ENCODE assay signal across 8 mouse cellular contexts in the genomic region with DNA sequence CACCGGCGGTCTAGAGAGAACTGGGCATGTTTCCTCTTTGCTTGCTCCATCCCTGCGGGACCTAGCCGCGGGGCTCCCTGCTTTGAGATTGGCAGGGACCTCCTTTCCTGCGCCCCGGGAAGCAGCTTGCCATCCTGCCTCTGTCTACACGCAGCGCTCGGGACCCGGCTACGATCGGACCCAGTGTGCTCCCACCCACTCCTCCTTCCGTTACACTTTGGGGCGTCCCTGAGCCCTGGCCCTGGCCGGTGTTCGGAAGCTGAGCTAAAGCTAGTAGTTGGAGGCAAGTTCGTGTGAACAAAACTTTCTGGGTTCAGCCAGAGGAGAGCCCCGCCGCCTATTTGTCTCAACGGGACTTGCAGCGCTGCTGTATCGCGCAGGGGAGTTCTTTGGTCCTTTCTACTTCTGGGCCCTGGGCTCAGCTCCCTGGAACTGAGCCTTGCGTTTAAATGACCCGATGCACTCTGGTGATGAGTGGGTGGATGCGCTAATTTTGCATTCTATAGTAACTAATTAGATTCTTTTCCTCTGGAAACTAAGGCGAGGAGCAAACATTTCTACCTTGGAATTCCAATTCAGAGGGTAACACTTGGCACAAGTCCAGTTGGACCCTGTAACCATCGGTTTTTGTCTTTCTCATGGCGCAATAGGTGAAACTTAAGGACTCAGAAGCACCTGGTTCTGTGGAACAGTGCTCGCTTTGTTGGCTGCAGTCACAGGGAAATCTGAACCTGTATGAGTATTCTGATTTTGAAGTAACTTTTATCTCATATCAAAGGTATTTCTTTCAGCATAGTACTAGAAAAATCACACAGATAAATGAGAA. TPM values are rescaled to one million over a fixed set of nuclear protein-coding genes. Genes with fewer than 3 reads are reported as not detected.
DNase-seq lines count a peak whose midpoint lies in the region; ATAC-seq and TF ChIP-seq lines count a peak whose summit lies in the region.

No protein-coding gene starts in this region.

- peaks cover 31% of the 10 kb centered on the region for H3K4me1 ChIP-seq in E14TG2a.4 (replicated peaks; ENCODE audit: low read depth, low read length)
- H3K4me1 ChIP-seq in forebrain, embryonic 14.5 days (ENCODE audit: control insufficient read depth, insufficient read depth, low read length): peaks cover 4% of the 10 kb centered on the region; the same call in 1 of the 2 replicates

- peaks cover 22% of the 10 kb centered on the region for H3K36me3 ChIP-seq in E14TG2a.4 (ENCODE audit: insufficient read depth, low read length)
- H3K36me3 ChIP-seq in forebrain, embryonic 14.5 days (ENCODE audit: control insufficient read depth, insufficient read depth, low read length): no peaks in the 10 kb centered on the region

- WGBS in forebrain, embryonic 14.5 days: under 1% methylated on average over 31 of the region's 31 CpGs

- H3K4me3 ChIP-seq in E14TG2a.4 (replicated peaks; ENCODE audit: low read length): peak overlapping the region; percentile 92
- H3K4me3 ChIP-seq in forebrain, embryonic 14.5 days (ENCODE audit: low read depth, low read length): peak overlapping the region; percentile 76

- peaks cover 31% of the 10 kb centered on the region for H3K9me3 ChIP-seq in E14TG2a.4 (ENCODE audit: low read length)
- H3K9me3 ChIP-seq in forebrain, embryonic 14.5 days (replicated peaks; ENCODE audit: control insufficient read depth, low read length): no peaks in the 10 kb centered on the region

- no peak for TF ChIP-seq CTCF in E14TG2a.4 (conservative IDR thresholded peaks at IDR 0.05; ENCODE audit: low read length)

- H3K9ac ChIP-seq in forebrain, embryonic 14.5 days (ENCODE audit: low read length): peak overlapping the region; percentile 83

- peak overlapping the region; percentile 72 for H3K27ac ChIP-seq in forebrain, embryonic 14.5 days (ENCODE audit: low read depth, low read length)

- DNase-seq in adrenal gland, adult 2 months: peak; percentile 72
- peak; percentile 70 for DNase-seq in forebrain, embryonic 14.5 days (ENCODE audit: low spot score)
- DNase-seq in layer of hippocampus, postnatal 14 days (ENCODE audit: low spot score in 2 of 2): peak; percentile 38 to 45
- peak; percentile 49 for DNase-seq in lung, postnatal 36 days
- DNase-seq in right cerebral cortex, postnatal 14 days: peak; percentile 30

- peaks cover 19% of the 10 kb centered on the region for H3K27me3 ChIP-seq in E14TG2a.4 (ENCODE audit: insufficient read depth, low read length)
- no peaks in the 10 kb centered on the region for H3K27me3 ChIP-seq in forebrain, embryonic 14.5 days (replicated peaks; ENCODE audit: control insufficient read depth, insufficient read depth, low read length)

- peak overlapping the region; percentile 77 for H3K4me2 ChIP-seq in forebrain, embryonic 14.5 days (ENCODE audit: low read length)

- ATAC-seq in forebrain, embryonic 14.5 days: peak; percentile 73
- peak; percentile 50 to 58 for ATAC-seq in hematopoietic stem cell, adult 5-6 weeks (replicated peaks in 1 of 2; ENCODE audit: insufficient read depth in 1 of 2, low FRiP score in 2 of 2, low TSS enrichment in 1 of 2, low read depth in 1 of 2, poor library complexity in 2 of 2, severe bottlenecking in 2 of 2)
- no peak for ATAC-seq in monocyte, adult 5-6 weeks (replicated peaks; ENCODE audit: insufficient number of reproducible peaks, low FRiP score, low TSS enrichment, poor library complexity, severe bottlenecking)

RNA-seq across cellular contexts. Expression of a gene that starts 0.8 kb away (rescaled TPM):
- total RNA-seq in adrenal gland, adult 2 months (2021): 100 to 1,000 TPM; 134 to 206 TPM
- polyA plus RNA-seq in adrenal gland, adult 2 months (2012; rRNA removed): 46.7 and 49.0 TPM in 2 replicates
- 10.4 and 11.0 TPM in 2 replicates for polyA plus RNA-seq in forebrain, embryonic 14.5 days (2014; fragmentation: Nextera tagmentation; extraction: Ambion mirVana)
- total RNA-seq in hematopoietic stem cell, adult 5-6 weeks (2017): 11.6 and 13.4 TPM in 2 replicates
- 10 to 100 TPM; 10.1 to 11.7 TPM for total RNA-seq in layer of hippocampus, postnatal 14 days (2021)
- total RNA-seq in monocyte, adult 5-6 weeks (2017): 2.6 to 15.1 TPM (median 3.5 TPM) in 3 replicates
